Mouse (Mus musculus) myocyte (in vitro differentiated cells): Measurements from ENCODE around the gene Pcdh8.

Experiments
- MAX ChIP-seq: IDR thresholded peaks from one replicate; pipeline ENCODE4 v1.6.1; 2011; ENCODE audit warnings: low read depth, mild to moderate bottlenecking, control low read depth
- MYOG ChIP-seq, 3 experiments: IDR thresholded peaks; one replicate each; pipeline ENCODE4 v1.6.1; 2011; ENCODE audit warnings: control low read depth in 2 of 3, low read depth in 2 of 3, mild to moderate bottlenecking in 2 of 3; ENCODE audit not compliant: insufficient read length in 2 of 3, control insufficient read depth in 1 of 3, insufficient read depth in 1 of 3
- POLR2A ChIP-seq: IDR thresholded peaks from one replicate; pipeline ENCODE4 v1.6.1; 2011; ENCODE audit warnings: low read depth, mild to moderate bottlenecking, control low read depth, moderate library complexity; ENCODE audit not compliant: insufficient read length
- REST ChIP-seq: IDR thresholded peaks from one replicate; pipeline ENCODE4 v1.6.1; 2011; ENCODE audit warnings: mild to moderate bottlenecking, control low read depth, moderate library complexity; ENCODE audit not compliant: insufficient read depth, insufficient read length
- USF1 ChIP-seq: IDR thresholded peaks from one replicate; pipeline ENCODE4 v1.6.1; 2011; ENCODE audit warnings: low read depth, mild to moderate bottlenecking, control low read depth, moderate library complexity

DNA sequence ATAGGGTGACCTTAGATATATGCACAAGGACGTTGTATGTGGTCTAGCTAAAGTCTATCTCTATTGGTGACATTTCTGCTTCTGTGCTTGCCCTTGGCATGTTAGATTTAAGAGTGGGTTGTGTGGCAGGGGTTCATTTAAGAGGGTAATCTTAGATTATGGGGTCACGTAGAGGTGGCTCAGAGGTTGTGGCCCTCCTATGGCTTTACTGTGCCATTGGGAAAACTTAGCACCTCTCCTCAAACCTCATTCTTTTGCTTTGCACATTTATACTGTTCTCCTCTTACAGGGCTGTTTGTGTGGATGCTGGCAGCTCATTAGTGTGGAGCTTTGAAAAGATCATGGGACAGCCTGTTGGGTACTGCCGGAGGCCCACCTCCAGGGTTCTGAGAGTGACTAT, 30.6 kb downstream of the Pcdh8 start:
- TF ChIP-seq MAX: no peak
- TF ChIP-seq POLR2A: no peak
- no peak for TF ChIP-seq MYOG (IDR thresholded peaks at IDR 0.05; ENCODE audit: control insufficient read depth in 1 of 3, insufficient read depth in 1 of 3, insufficient read length in 2 of 3, low read depth in 2 of 3)
- no peak for TF ChIP-seq REST
- TF ChIP-seq USF1: no peak
